25 mouse cellular contexts compared by ENCODE assay signal in the genomic region with DNA sequence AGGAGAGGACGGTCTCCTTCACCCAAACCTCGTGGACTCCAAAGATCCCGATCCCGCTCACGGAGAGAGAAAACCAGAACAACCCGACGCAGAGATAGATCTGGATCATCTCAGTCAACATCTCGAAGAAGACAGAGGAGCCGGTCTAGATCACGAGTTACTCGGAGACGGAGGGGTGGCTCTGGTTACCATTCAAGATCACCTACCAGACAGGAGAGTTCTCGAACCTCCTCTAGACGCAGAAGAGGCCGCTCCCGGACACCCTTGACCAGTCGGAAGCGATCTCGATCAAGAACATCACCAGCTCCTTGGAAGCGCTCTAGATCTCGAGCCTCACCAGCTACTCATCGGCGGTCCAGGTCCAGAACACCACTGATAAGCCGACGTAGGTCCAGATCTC. TPM values are rescaled to one million over a fixed set of nuclear protein-coding genes. Genes with fewer than 3 reads are reported as not detected.
"Had no signal": no experiment of that assay in that cellular context is flagged by ENCODE, and none has a peak within 500 bp of the region (broad histone marks: within the 10 kb centered on the region; RNA-seq: fewer than 3 reads in every experiment).

No protein-coding gene starts in this region.

- H3K27me3 ChIP-seq: midbrain, embryonic 12.5 days; neural tube, embryonic 13.5 days; neural tube, embryonic 15.5 days; stomach, embryonic 15.5 days had no signal

- H3K4me1 ChIP-seq: midbrain, embryonic 10.5 days; midbrain, embryonic 12.5 days; neural tube, embryonic 13.5 days; neural tube, embryonic 15.5 days; stomach, embryonic 15.5 days had no signal

- H3K4me3 ChIP-seq: midbrain, embryonic 10.5 days; midbrain, embryonic 12.5 days; myocyte; neural tube, embryonic 13.5 days; neural tube, embryonic 15.5 days; stomach, embryonic 15.5 days had no signal

- H3K9ac ChIP-seq: lung, embryonic 14.5 days; midbrain, embryonic 12.5 days; neural tube, embryonic 13.5 days; neural tube, embryonic 15.5 days; stomach, embryonic 15.5 days had no signal

- H3K9me3 ChIP-seq: stomach, embryonic 15.5 days had no signal

- DNase-seq: lung, adult 18-20 months; lung, embryonic 14.5 days; lung, postnatal 10 days; lung, postnatal 4 days; midbrain, embryonic 14.5 days; retina, postnatal 1 day; right cerebral cortex, adult 18-20 months; right cerebral cortex, postnatal 25 days; thymus, adult 2 months; thymus, postnatal 25 days; thymus, postnatal 4 days had no signal

- H3K4me2 ChIP-seq: lung, embryonic 14.5 days; midbrain, embryonic 12.5 days; neural tube, embryonic 13.5 days; neural tube, embryonic 15.5 days; stomach, embryonic 15.5 days had no signal

- ATAC-seq: midbrain, embryonic 16.5 days had no signal

- H3K27ac ChIP-seq: midbrain, embryonic 10.5 days; midbrain, embryonic 12.5 days; neural tube, embryonic 13.5 days; neural tube, embryonic 15.5 days; stomach, embryonic 15.5 days; stomach, postnatal 0 days had no signal

RNA-seq across cellular contexts. Expression of a gene that starts 16.6 kb away (rescaled TPM):
- total RNA-seq: megakaryocyte, adult 5-6 weeks; megakaryocyte-erythroid progenitor cell, adult 5-6 weeks had no signal
- polyA plus RNA-seq: liver, embryonic 16.5 days; lung, embryonic 14.5 days; lung, embryonic 16.5 days; myocyte; neural tube, embryonic 11.5 days; neural tube, embryonic 13.5 days; neural tube, embryonic 15.5 days; stomach, embryonic 15.5 days; stomach, postnatal 0 days; urinary bladder, adult 2 months had no signal

RNA-seq across cellular contexts. Expression of a gene that starts 24.4 kb away (rescaled TPM):
- total RNA-seq: megakaryocyte, adult 5-6 weeks; megakaryocyte-erythroid progenitor cell, adult 5-6 weeks had no signal
- polyA plus RNA-seq: liver, embryonic 16.5 days; lung, embryonic 14.5 days; lung, embryonic 16.5 days; midbrain, embryonic 10.5 days; midbrain, embryonic 12.5 days; midbrain, embryonic 14.5 days; midbrain, embryonic 16.5 days; neural tube, embryonic 11.5 days; neural tube, embryonic 13.5 days had no signal

RNA-seq across cellular contexts. Expression of a gene that starts 24.7 kb away (rescaled TPM):
- total RNA-seq: megakaryocyte, adult 5-6 weeks; megakaryocyte-erythroid progenitor cell, adult 5-6 weeks had no signal
- polyA plus RNA-seq: liver, embryonic 16.5 days had no signal
